ENCODE assay signal across 21 mouse cellular contexts in the genomic region with DNA sequence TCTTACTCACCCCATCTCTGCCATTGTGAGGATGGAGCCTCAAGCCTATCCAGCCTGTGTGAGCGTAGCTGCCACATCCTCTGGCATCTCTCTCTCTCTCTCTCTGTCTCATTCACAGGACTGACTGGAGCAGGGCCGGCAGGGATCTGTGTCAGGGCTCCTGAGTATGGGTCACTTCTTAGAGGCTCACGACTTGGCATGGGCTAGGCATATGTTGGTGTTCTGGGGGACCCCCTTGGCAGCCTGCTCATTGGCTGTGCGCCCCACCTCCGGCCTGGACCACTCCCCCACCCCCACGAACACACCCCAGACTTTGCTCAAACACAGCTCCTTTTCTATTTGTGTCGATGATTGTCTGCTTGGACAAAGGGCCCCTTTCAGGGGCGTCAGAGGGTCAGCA. TPM values are rescaled to one million over a fixed set of nuclear protein-coding genes. Genes with fewer than 3 reads are reported as not detected.
DNase-seq lines count a peak whose midpoint lies in the region; ATAC-seq and TF ChIP-seq lines count a peak whose summit lies in the region.
"Had no signal": no experiment of that assay in that cellular context is flagged by ENCODE, and none has a peak within 500 bp of the region (broad histone marks: within the 10 kb centered on the region; RNA-seq: fewer than 3 reads in every experiment).

No protein-coding gene starts in this region.

- H3K9ac ChIP-seq in forebrain, embryonic 12.5 days, result peak overlapping the region; percentile 29
- H3K9ac ChIP-seq in hindbrain, embryonic 14.5 days, result no peak overlapping the region
- no peak overlapping the region for H3K9ac ChIP-seq in midbrain, embryonic 15.5 days
- H3K9ac ChIP-seq: embryonic facial prominence, embryonic 12.5 days; heart, embryonic 13.5 days; liver, embryonic 13.5 days had no signal

- TF ChIP-seq POLR2A in brain, embryonic 14.5 days (IDR thresholded peaks at IDR 0.05; ENCODE audit: borderline replicate concordance, extremely low read depth, insufficient read depth, insufficient read length, poor library complexity, severe bottlenecking), result no peak

- no peak overlapping the region for H3K4me3 ChIP-seq in forebrain, embryonic 12.5 days (replicated peaks)
- H3K4me3 ChIP-seq in hindbrain, embryonic 14.5 days (replicated peaks; ENCODE audit: low read length), result no peak overlapping the region
- H3K4me3 ChIP-seq in midbrain, embryonic 15.5 days, result no peak overlapping the region
- H3K4me3 ChIP-seq: embryonic facial prominence, embryonic 12.5 days; heart, embryonic 13.5 days; liver, embryonic 13.5 days had no signal

- peak; percentile 27; the same call in 1 of the 2 replicates for ATAC-seq in forebrain, embryonic 12.5 days (ENCODE audit: low FRiP score)
- ATAC-seq in hindbrain, embryonic 14.5 days (ENCODE audit: low FRiP score), result peak; percentile 60; the same call in 1 of the 2 replicates
- 0 out of 2 replicates have a peak, but pooled peaks have one; percentile 27 for ATAC-seq in midbrain, embryonic 15.5 days (replicated peaks)
- ATAC-seq: inflammation-experienced regulatory T-cells, adult 6 months had no signal

- H3K36me3 ChIP-seq in forebrain, embryonic 12.5 days (replicated peaks), result no peaks in the 10 kb centered on the region
- no peaks in the 10 kb centered on the region for H3K36me3 ChIP-seq in hindbrain, embryonic 14.5 days (replicated peaks; ENCODE audit: control insufficient read depth, insufficient read depth)
- H3K36me3 ChIP-seq in midbrain, embryonic 15.5 days (replicated peaks), result no peaks in the 10 kb centered on the region
- H3K36me3 ChIP-seq: embryonic facial prominence, embryonic 12.5 days; heart, embryonic 13.5 days; liver, embryonic 13.5 days had no signal

- peak overlapping the region; percentile 86 for H3K27ac ChIP-seq in forebrain, embryonic 12.5 days
- no peak overlapping the region for H3K27ac ChIP-seq in hindbrain, embryonic 14.5 days
- peak overlapping the region; percentile 63; the same call in 1 of the 2 replicates for H3K27ac ChIP-seq in midbrain, embryonic 15.5 days
- H3K27ac ChIP-seq: embryonic facial prominence, embryonic 12.5 days; heart, embryonic 13.5 days; kidney, postnatal 0 days; liver, embryonic 13.5 days; stomach, postnatal 0 days had no signal

- WGBS in forebrain, embryonic 12.5 days, result 15% methylated on average over 8 of the region's 8 CpGs
- WGBS in hindbrain, embryonic 14.5 days, result 16% methylated on average over 8 of the region's 8 CpGs
- 25% methylated on average over 8 of the region's 8 CpGs for WGBS in midbrain, embryonic 15.5 days

- H3K4me1 ChIP-seq in forebrain, embryonic 12.5 days, result peaks cover 76% of the 10 kb centered on the region
- H3K4me1 ChIP-seq in hindbrain, embryonic 14.5 days (replicated peaks; ENCODE audit: control insufficient read depth, insufficient read depth, low read length), result 0 out of 2 replicates have a peak, but pooled peaks cover 19% of the 10 kb centered on the region
- peaks cover 18% of the 10 kb centered on the region; the same call in 1 of the 2 replicates for H3K4me1 ChIP-seq in midbrain, embryonic 15.5 days

- TF ChIP-seq CTCF in brain, embryonic 14.5 days (IDR thresholded peaks at IDR 0.05; ENCODE audit: borderline replicate concordance, extremely low read depth, insufficient read depth, insufficient read length), result no peak

- peaks cover 61% of the 10 kb centered on the region for H3K27me3 ChIP-seq in forebrain, embryonic 12.5 days
- no peaks in the 10 kb centered on the region for H3K27me3 ChIP-seq in hindbrain, embryonic 14.5 days (ENCODE audit: control insufficient read depth, insufficient read depth, low read length)
- no peaks in the 10 kb centered on the region for H3K27me3 ChIP-seq in midbrain, embryonic 15.5 days (replicated peaks)

- no peaks in the 10 kb centered on the region for H3K9me3 ChIP-seq in forebrain, embryonic 12.5 days
- no peaks in the 10 kb centered on the region for H3K9me3 ChIP-seq in hindbrain, embryonic 14.5 days (ENCODE audit: control insufficient read depth, low read length)
- no peaks in the 10 kb centered on the region for H3K9me3 ChIP-seq in midbrain, embryonic 15.5 days
- H3K9me3 ChIP-seq: embryonic facial prominence, embryonic 12.5 days; heart, embryonic 13.5 days; liver, embryonic 13.5 days had no signal

- DNase-seq in brain, embryonic 14.5 days (ENCODE audit: low read depth), result peak; percentile 86
- DNase-seq in hindbrain, embryonic 14.5 days (ENCODE audit: low spot score), result peak; percentile 34
- no peak for DNase-seq in kidney, adult 18-20 months
- DNase-seq in B cell, adult 2 months, result no peak
- DNase-seq in cerebellum, adult 8-10 months, result no peak
- DNase-seq: adrenal gland, postnatal 14 days; cerebellum, postnatal 25 days; gastrocnemius, postnatal 10 days; layer of hippocampus, adult 9-11 months; left cerebral cortex, postnatal 4 days; liver, embryonic 13.5 days; lung, postnatal 10 days; spleen, adult 18-20 months; thymus, postnatal 4 days had no signal

- peak overlapping the region; percentile 22; the same call in 1 of the 2 replicates for H3K4me2 ChIP-seq in forebrain, embryonic 12.5 days
- H3K4me2 ChIP-seq in hindbrain, embryonic 14.5 days (replicated peaks), result no peak overlapping the region
- no peak overlapping the region for H3K4me2 ChIP-seq in midbrain, embryonic 15.5 days
- H3K4me2 ChIP-seq: embryonic facial prominence, embryonic 12.5 days; heart, embryonic 13.5 days; liver, embryonic 13.5 days had no signal

RNA-seq across cellular contexts. Expression of a gene that starts 17.5 kb away (rescaled TPM):
- polyA plus RNA-seq in brain, embryonic 14.5 days (2012; rRNA removed), result 86.0 and 123 TPM in 2 replicates
- polyA plus RNA-seq in forebrain, embryonic 12.5 days (2016; fragmentation: Nextera tagmentation; extraction: Ambion mirVana), result 83.6 and 111 TPM in 2 replicates
- polyA plus RNA-seq in hindbrain, embryonic 14.5 days (2014; fragmentation: Nextera tagmentation; extraction: Ambion mirVana), result 46.5 and 47.2 TPM in 2 replicates
- polyA plus RNA-seq in midbrain, embryonic 15.5 days (2015; fragmentation: Nextera tagmentation; extraction: Ambion mirVana), result 20.9 and 21.4 TPM in 2 replicates
- polyA plus RNA-seq: inflammation-experienced regulatory T-cells, adult 6 months had no signal

RNA-seq across cellular contexts. Expression of a gene that starts 45.8 kb away (rescaled TPM):
- 27.8 and 40.9 TPM in 2 replicates for polyA plus RNA-seq in brain, embryonic 14.5 days (2012; rRNA removed)
- 34.6 and 39.6 TPM in 2 replicates for polyA plus RNA-seq in forebrain, embryonic 12.5 days (2016; fragmentation: Nextera tagmentation; extraction: Ambion mirVana)
- 27.5 and 28.8 TPM in 2 replicates for polyA plus RNA-seq in hindbrain, embryonic 14.5 days (2014; fragmentation: Nextera tagmentation; extraction: Ambion mirVana)
- polyA plus RNA-seq in midbrain, embryonic 15.5 days (2015; fragmentation: Nextera tagmentation; extraction: Ambion mirVana), result 31.1 and 32.0 TPM in 2 replicates

RNA-seq across cellular contexts. Expression of a gene that starts 46.1 kb away (rescaled TPM):
- 33.1 and 48.6 TPM in 2 replicates for polyA plus RNA-seq in brain, embryonic 14.5 days (2012; rRNA removed)
- polyA plus RNA-seq in forebrain, embryonic 12.5 days (2016; fragmentation: Nextera tagmentation; extraction: Ambion mirVana), result 265 and 272 TPM in 2 replicates
- 32.3 and 41.0 TPM in 2 replicates for polyA plus RNA-seq in hindbrain, embryonic 14.5 days (2014; fragmentation: Nextera tagmentation; extraction: Ambion mirVana)
- 27.9 and 32.2 TPM in 2 replicates for polyA plus RNA-seq in midbrain, embryonic 15.5 days (2015; fragmentation: Nextera tagmentation; extraction: Ambion mirVana)

RNA-seq across cellular contexts. Expression of a gene that starts 51.6 kb away (rescaled TPM):
- polyA plus RNA-seq in brain, embryonic 14.5 days (2012; rRNA removed), result 66.6 and 72.1 TPM in 2 replicates
- 265 and 268 TPM in 2 replicates for polyA plus RNA-seq in forebrain, embryonic 12.5 days (2016; fragmentation: Nextera tagmentation; extraction: Ambion mirVana)
- polyA plus RNA-seq in hindbrain, embryonic 14.5 days (2014; fragmentation: Nextera tagmentation; extraction: Ambion mirVana), result 115 and 125 TPM in 2 replicates
- 109 and 110 TPM in 2 replicates for polyA plus RNA-seq in midbrain, embryonic 15.5 days (2015; fragmentation: Nextera tagmentation; extraction: Ambion mirVana)

Comparison
In these comparisons a context has a peak if more than half of its experiments do, and no peak if none do; other contexts are left out.
1. DNase-seq: peak in brain, embryonic 14.5 days (single experiment) and hindbrain, embryonic 14.5 days (single experiment); none in kidney, adult 18-20 months (single experiment), B cell, adult 2 months (0 of 2) and cerebellum, adult 8-10 months (single experiment).
2. Peak in every context shown above with its lines, with median percentiles within 50 percentile points of each other: ATAC-seq.